Mouse (Mus musculus) ES-E14 (cell line): ENCODE measurements around the gene Slc9a7.

Experiments used
- CHD2 ChIP-seq: IDR thresholded peaks from 2 replicates; pipeline ENCODE4 v1.6.1; 2014; ENCODE audit warnings: mild to moderate bottlenecking, low read depth, low read length, inconsistent platforms
- HCFC1 ChIP-seq: IDR thresholded peaks from 2 replicates; pipeline ENCODE4 v1.6.1; 2012; ENCODE audit warnings: low read length, inconsistent platforms, borderline replicate concordance; ENCODE audit not compliant: insufficient read depth
- MAFK ChIP-seq: IDR thresholded peaks from 2 replicates; pipeline ENCODE4 v1.6.1; 2014; ENCODE audit warnings: mild to moderate bottlenecking, low read depth, low read length, inconsistent platforms; ENCODE audit not compliant: insufficient read depth
- ZC3H11A ChIP-seq: IDR thresholded peaks from 2 replicates; pipeline ENCODE4 v1.6.1; 2012; ENCODE audit warnings: low read depth, mild to moderate bottlenecking, inconsistent platforms, low read length, borderline replicate concordance
- ZNF384 ChIP-seq: IDR thresholded peaks from 2 replicates; pipeline ENCODE4 v1.6.1; 2012; ENCODE audit warnings: low read depth, low read length, inconsistent platforms

DNA sequence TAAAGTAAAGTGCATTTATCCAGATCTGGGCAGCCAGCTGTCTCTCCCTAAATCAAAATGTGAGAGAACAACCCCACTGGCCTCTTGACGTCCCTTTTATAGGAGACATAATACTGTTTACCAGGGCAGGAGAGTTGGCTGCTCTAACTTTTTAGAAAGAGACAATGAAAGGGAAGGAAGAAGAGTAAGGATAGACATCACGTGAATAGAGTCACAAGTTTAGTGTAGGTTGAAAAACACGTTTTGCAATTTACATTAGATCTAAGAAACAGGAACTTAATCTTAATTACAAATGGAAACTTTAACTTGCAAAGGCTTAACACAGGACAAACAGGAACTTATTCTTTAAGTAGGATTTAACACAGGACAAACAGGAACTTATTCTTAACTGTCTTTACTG lies 15.6 kb upstream of the Slc9a7 start:
- TF ChIP-seq CHD2 (no peak), HCFC1 (no peak), ZNF384 (no peak), MAFK (no peak), ZC3H11A (no peak)
